Mouse (Mus musculus): ENCODE measurements around the gene 1700001C19Rik. TPM values are rescaled to one million over a fixed set of nuclear protein-coding genes. Genes with fewer than 3 reads are reported as not detected.
A peak's percentile ranks its signal among the peaks of the same experiment; 100 is the strongest.

Gene 1700001C19Rik
- polyA plus RNA-seq, 1 experiment from 2014 or later, result 0.35 TPM

GRCm38 (mm10) chr17:47449432-47449831 is 12.3 kb upstream of the 1700001C19Rik start:
- peak overlapping the region; percentile 17 for H3K4me2 ChIP-seq (replicated peaks; ENCODE audit: low read depth)
- ATAC-seq, result peak; percentile 49
- H3K9ac ChIP-seq (ENCODE audit: low read depth, low read length), result 0 out of 2 replicates have a peak overlapping the region, but pooled peaks have one; percentile 34

GRCm38 (mm10) chr17:47448523-47449372 is 11.6 kb upstream of the 1700001C19Rik start:
- no peak overlapping the region for H3K4me3 ChIP-seq (ENCODE audit: low read depth, low read length)
- WGBS, result 15% methylated on average over 8 of the region's 8 CpGs
- H3K9me3 ChIP-seq (ENCODE audit: control insufficient read depth), result no peaks in the 10 kb centered on the region
- no peaks in the 10 kb centered on the region for H3K27me3 ChIP-seq (replicated peaks; ENCODE audit: control insufficient read depth, insufficient read depth, low read length)
- no peak for TF ChIP-seq CTCF (IDR thresholded peaks at IDR 0.05; ENCODE audit: low read depth)
- peaks cover 24% of the 10 kb centered on the region for H3K4me1 ChIP-seq (replicated peaks; ENCODE audit: control insufficient read depth, insufficient read depth, low read length)
- peaks cover 7% of the 10 kb centered on the region; the same call in 1 of the 2 replicates for H3K36me3 ChIP-seq (ENCODE audit: control insufficient read depth, insufficient read depth)
- peak; percentile 75 for ATAC-seq
- peak overlapping the region; percentile 92 for H3K27ac ChIP-seq (ENCODE audit: low read depth, low read length)
- H3K4me2 ChIP-seq (replicated peaks; ENCODE audit: low read depth), result peak overlapping the region; percentile 17
- H3K9ac ChIP-seq (ENCODE audit: low read depth, low read length), result 0 out of 2 replicates have a peak overlapping the region, but pooled peaks have one; percentile 34

More at GRCm38 (mm10) chr17:47449432-47449831, 12.3 kb upstream of the 1700001C19Rik start:
- Histone ChIP-seq H3K27me3 (replicated peaks; ENCODE audit: control insufficient read depth, insufficient read depth, low read length) (no peaks in the 10 kb centered on the region), H3K27ac (ENCODE audit: low read depth, low read length) (peak overlapping the region; percentile 92), H3K36me3 (ENCODE audit: control insufficient read depth, insufficient read depth) (peaks cover 9% of the 10 kb centered on the region; the same call in 1 of the 2 replicates), H3K4me3 (ENCODE audit: low read depth, low read length) (no peak overlapping the region), H3K4me1 (replicated peaks; ENCODE audit: control insufficient read depth, insufficient read depth, low read length) (peaks cover 26% of the 10 kb centered on the region), H3K9me3 (ENCODE audit: control insufficient read depth) (no peaks in the 10 kb centered on the region)
- WGBS, result 41% methylated on average over 5 of the region's 5 CpGs
- no peak for TF ChIP-seq CTCF (IDR thresholded peaks at IDR 0.05; ENCODE audit: low read depth)

- peaks cover 26% of the 10 kb centered on the region for H3K4me1 ChIP-seq (replicated peaks; ENCODE audit: control insufficient read depth, insufficient read depth, low read length)
- WGBS, result 64% methylated on average over 11 of the region's 11 CpGs
- H3K9me3 ChIP-seq (ENCODE audit: control insufficient read depth), result no peaks in the 10 kb centered on the region
- H3K9ac ChIP-seq (ENCODE audit: low read depth, low read length), result no peak overlapping the region
- peaks cover 5% of the 10 kb centered on the region; the same call in 1 of the 2 replicates for H3K36me3 ChIP-seq (ENCODE audit: control insufficient read depth, insufficient read depth)
- no peak overlapping the region for H3K27ac ChIP-seq (ENCODE audit: low read depth, low read length)
- TF ChIP-seq CTCF (IDR thresholded peaks at IDR 0.05; ENCODE audit: low read depth), result no peak
- H3K4me2 ChIP-seq (replicated peaks; ENCODE audit: low read depth), result no peak overlapping the region
- H3K4me3 ChIP-seq (ENCODE audit: low read depth, low read length), result no peak overlapping the region
- H3K27me3 ChIP-seq (replicated peaks; ENCODE audit: control insufficient read depth, insufficient read depth, low read length), result no peaks in the 10 kb centered on the region
- ATAC-seq, result no peak
Observed at GRCm38 (mm10) chr17:47446561-47446960, 9.4 kb upstream of the 1700001C19Rik start.

GRCm38 (mm10) chr17:47446025-47446424 is 8.8 kb upstream of the 1700001C19Rik start:
- Histone ChIP-seq H3K27ac (ENCODE audit: low read depth, low read length) (peak overlapping the region; percentile 55; the same call in 1 of the 2 replicates), H3K36me3 (ENCODE audit: control insufficient read depth, insufficient read depth) (peaks cover 5% of the 10 kb centered on the region; the same call in 1 of the 2 replicates), H3K4me2 (replicated peaks; ENCODE audit: low read depth) (no peak overlapping the region), H3K9ac (ENCODE audit: low read depth, low read length) (no peak overlapping the region), H3K4me3 (ENCODE audit: low read depth, low read length) (no peak overlapping the region), H3K4me1 (replicated peaks; ENCODE audit: control insufficient read depth, insufficient read depth, low read length) (peaks cover 21% of the 10 kb centered on the region), H3K9me3 (ENCODE audit: control insufficient read depth) (no peaks in the 10 kb centered on the region), H3K27me3 (replicated peaks; ENCODE audit: control insufficient read depth, insufficient read depth, low read length) (no peaks in the 10 kb centered on the region)
- no peak for TF ChIP-seq CTCF (IDR thresholded peaks at IDR 0.05; ENCODE audit: low read depth)
- 40% methylated on average over 9 of the region's 9 CpGs for WGBS
- ATAC-seq, result no peak

- no peak overlapping the region for H3K4me3 ChIP-seq (ENCODE audit: low read depth, low read length)
- H3K9me3 ChIP-seq (ENCODE audit: control insufficient read depth), result no peaks in the 10 kb centered on the region
- 0 out of 2 replicates have a peak overlapping the region, but pooled peaks have one; percentile 2 for H3K4me2 ChIP-seq (replicated peaks; ENCODE audit: low read depth)
- H3K27ac ChIP-seq (ENCODE audit: low read depth, low read length), result peak overlapping the region; percentile 55
- 38% methylated on average over 11 of the region's 11 CpGs for WGBS
- TF ChIP-seq CTCF (IDR thresholded peaks at IDR 0.05; ENCODE audit: low read depth), result no peak
- no peaks in the 10 kb centered on the region for H3K27me3 ChIP-seq (replicated peaks; ENCODE audit: control insufficient read depth, insufficient read depth, low read length)
- ATAC-seq, result no peak
- peaks cover 18% of the 10 kb centered on the region for H3K4me1 ChIP-seq (replicated peaks; ENCODE audit: control insufficient read depth, insufficient read depth, low read length)
- no peak overlapping the region for H3K9ac ChIP-seq (ENCODE audit: low read depth, low read length)
- H3K36me3 ChIP-seq (ENCODE audit: control insufficient read depth, insufficient read depth), result peaks cover 5% of the 10 kb centered on the region; the same call in 1 of the 2 replicates
Observed at GRCm38 (mm10) chr17:47445518-47445917, 8.3 kb upstream of the 1700001C19Rik start.

- H3K9ac ChIP-seq (ENCODE audit: low read depth, low read length), result peak overlapping the region; percentile 34
- H3K4me1 ChIP-seq (replicated peaks; ENCODE audit: control insufficient read depth, insufficient read depth, low read length), result peaks cover 17% of the 10 kb centered on the region; the same call in 1 of the 2 replicates
Observed at GRCm38 (mm10) chr17:47444113-47444512, 6.9 kb upstream of the 1700001C19Rik start.

More at GRCm38 (mm10) chr17:47444113-47444512, 6.9 kb upstream of the 1700001C19Rik start:
- peaks cover 5% of the 10 kb centered on the region; the same call in 1 of the 2 replicates for H3K36me3 ChIP-seq (ENCODE audit: control insufficient read depth, insufficient read depth)
- H3K4me2 ChIP-seq (replicated peaks; ENCODE audit: low read depth), result no peak overlapping the region
- 53% methylated on average over 6 of the region's 6 CpGs for WGBS
- H3K9me3 ChIP-seq (ENCODE audit: control insufficient read depth), result no peaks in the 10 kb centered on the region
- no peak for TF ChIP-seq CTCF (IDR thresholded peaks at IDR 0.05; ENCODE audit: low read depth)
- no peaks in the 10 kb centered on the region for H3K27me3 ChIP-seq (replicated peaks; ENCODE audit: control insufficient read depth, insufficient read depth, low read length)
- no peak for ATAC-seq
- no peak overlapping the region for H3K4me3 ChIP-seq (ENCODE audit: low read depth, low read length)
- H3K27ac ChIP-seq (ENCODE audit: low read depth, low read length), result peak overlapping the region; percentile 36
